Mouse (Mus musculus): ENCODE results near the gene Usp19. TPM values are rescaled to one million over a fixed set of nuclear protein-coding genes. Genes with fewer than 3 reads are reported as not detected.

The Usp19 gene
- polyA plus RNA-seq, 1 experiment from 2014 or later, result 55.9 TPM

DNA sequence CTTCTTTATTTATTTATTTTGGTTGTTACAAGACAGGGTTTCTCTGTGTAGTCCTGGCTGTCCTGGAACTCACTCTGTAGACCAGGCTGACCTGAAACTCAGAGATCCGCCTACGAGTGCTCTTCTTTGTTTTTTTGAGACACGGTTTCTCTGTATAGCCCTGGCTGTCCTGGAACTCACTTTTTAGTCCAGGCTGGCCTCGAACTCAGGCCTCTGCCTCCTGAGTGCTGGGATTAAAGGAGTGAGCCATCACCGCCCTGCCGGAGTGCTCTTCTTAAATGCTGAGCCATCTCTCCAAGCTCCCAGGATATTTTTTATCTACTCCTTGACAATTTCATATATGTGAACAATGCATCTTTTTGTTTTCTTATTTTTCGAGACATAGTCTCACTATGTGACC lies 16.5 kb downstream of the Usp19 start:
- H3K27me3 ChIP-seq (replicated peaks), result no peaks in the 10 kb centered on the region
- peaks cover 50% of the 10 kb centered on the region for H3K36me3 ChIP-seq
- H3K4me2 ChIP-seq, result peak overlapping the region; percentile 97
- H3K4me3 ChIP-seq, result peak overlapping the region; percentile 67
- 80% methylated on average over 7 of the region's 7 CpGs for whole genome bisulfite sequencing
- H3K27ac ChIP-seq (replicated peaks), result no peak overlapping the region
- no peak for ATAC-seq (ENCODE audit: extremely low read depth, insufficient number of reproducible peaks, low FRiP score, low TSS enrichment)
- peaks cover 17% of the 10 kb centered on the region for H3K4me1 ChIP-seq
- H3K9ac ChIP-seq, result no peak overlapping the region
- H3K9me3 ChIP-seq, result no peaks in the 10 kb centered on the region

DNA sequence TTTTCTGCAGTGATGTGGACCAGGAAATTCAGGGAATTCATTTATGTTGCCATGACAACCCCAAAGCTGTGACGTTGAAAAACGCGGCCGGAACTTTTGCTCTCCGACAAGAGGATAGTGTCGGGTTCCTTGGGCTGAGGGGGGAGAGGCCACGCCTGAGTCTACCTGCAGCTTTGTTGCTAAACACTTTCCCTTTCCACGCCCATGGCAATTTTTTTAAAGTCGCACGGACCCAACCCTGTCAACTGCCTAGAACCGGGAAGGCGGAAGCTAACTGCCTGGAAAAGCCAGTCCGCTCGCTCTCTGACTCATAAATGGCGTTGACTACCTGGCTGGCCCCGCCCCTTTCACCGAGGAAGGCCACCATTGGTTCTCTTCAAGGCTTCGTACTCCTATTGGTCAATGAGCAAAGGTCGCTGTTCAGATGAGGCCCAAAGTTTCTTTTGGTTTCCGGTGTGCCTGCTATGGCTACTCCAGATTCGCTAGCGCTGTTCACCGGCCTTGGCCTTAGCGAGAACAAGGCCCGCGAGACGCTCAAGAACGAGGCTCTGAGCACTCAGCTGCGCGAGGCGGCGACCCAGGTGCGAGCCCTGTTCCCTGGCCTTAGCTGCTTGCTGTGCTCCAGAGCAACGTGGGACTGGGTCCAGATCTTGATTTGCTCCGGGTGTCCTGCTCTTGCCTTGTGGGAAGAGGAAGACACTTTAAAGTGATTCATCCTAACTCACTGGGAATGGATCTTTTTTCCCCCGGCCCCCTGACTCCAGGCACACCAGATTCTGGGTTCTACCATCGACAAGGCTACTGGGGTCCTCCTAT lies 17.4 kb downstream of the Usp19 start, which contains the start of gene Qars:
Gene Qars, plus strand, starts transcription at position 88 of the 816 bp plus-strand sequence.
- Histone ChIP-seq H3K27ac (replicated peaks) (peak within 1 kb of the TSS; percentile 73), H3K9me3 (no peaks in the 10 kb centered on the region), H3K4me1 (peaks cover 17% of the 10 kb centered on the region), H3K36me3 (peaks cover 50% of the 10 kb centered on the region), H3K9ac (peak within 1 kb of the TSS; percentile 86), H3K27me3 (replicated peaks) (no peaks in the 10 kb centered on the region), H3K4me3 (peak within 1 kb of the TSS; percentile 67), H3K4me2 (peak within 1 kb of the TSS; percentile 97)
- ATAC-seq (ENCODE audit: extremely low read depth, insufficient number of reproducible peaks, low FRiP score, low TSS enrichment), result peak; percentile 87
- under 1% methylated on average over 37 of the region's 37 CpGs for WGBS

DNA sequence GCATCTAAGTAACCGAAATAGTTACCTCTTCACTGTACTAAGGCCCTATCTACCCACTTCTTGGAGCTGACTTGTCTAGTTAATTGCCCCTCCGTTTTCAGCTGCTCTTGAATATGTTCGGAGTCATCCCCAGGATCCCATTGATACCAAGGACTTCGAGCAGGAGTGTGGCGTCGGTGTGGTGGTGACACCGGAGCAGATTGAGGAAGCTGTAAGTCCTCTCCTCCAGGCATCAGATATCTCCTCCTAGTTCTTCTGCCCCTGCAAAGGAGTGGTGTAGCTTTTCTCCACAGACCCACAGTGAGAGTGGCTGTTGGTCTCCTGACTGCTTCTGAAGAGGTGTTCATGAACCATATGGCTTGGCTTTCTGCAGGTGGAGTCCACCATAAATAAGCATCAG lies 18.4 kb downstream of the Usp19 start:
- peak overlapping the region; percentile 97 for H3K4me2 ChIP-seq
- no peaks in the 10 kb centered on the region for H3K27me3 ChIP-seq (replicated peaks)
- ATAC-seq (ENCODE audit: extremely low read depth, insufficient number of reproducible peaks, low FRiP score, low TSS enrichment), result no peak
- H3K9me3 ChIP-seq, result no peaks in the 10 kb centered on the region
- 82% methylated on average over 7 of the region's 7 CpGs for WGBS
- H3K27ac ChIP-seq (replicated peaks), result peak overlapping the region; percentile 73; the same call in 1 of the 2 replicates
- H3K4me3 ChIP-seq, result peak overlapping the region; percentile 67
- H3K36me3 ChIP-seq, result peaks cover 50% of the 10 kb centered on the region
- peaks cover 17% of the 10 kb centered on the region for H3K4me1 ChIP-seq
- H3K9ac ChIP-seq, result peak overlapping the region; percentile 86

DNA sequence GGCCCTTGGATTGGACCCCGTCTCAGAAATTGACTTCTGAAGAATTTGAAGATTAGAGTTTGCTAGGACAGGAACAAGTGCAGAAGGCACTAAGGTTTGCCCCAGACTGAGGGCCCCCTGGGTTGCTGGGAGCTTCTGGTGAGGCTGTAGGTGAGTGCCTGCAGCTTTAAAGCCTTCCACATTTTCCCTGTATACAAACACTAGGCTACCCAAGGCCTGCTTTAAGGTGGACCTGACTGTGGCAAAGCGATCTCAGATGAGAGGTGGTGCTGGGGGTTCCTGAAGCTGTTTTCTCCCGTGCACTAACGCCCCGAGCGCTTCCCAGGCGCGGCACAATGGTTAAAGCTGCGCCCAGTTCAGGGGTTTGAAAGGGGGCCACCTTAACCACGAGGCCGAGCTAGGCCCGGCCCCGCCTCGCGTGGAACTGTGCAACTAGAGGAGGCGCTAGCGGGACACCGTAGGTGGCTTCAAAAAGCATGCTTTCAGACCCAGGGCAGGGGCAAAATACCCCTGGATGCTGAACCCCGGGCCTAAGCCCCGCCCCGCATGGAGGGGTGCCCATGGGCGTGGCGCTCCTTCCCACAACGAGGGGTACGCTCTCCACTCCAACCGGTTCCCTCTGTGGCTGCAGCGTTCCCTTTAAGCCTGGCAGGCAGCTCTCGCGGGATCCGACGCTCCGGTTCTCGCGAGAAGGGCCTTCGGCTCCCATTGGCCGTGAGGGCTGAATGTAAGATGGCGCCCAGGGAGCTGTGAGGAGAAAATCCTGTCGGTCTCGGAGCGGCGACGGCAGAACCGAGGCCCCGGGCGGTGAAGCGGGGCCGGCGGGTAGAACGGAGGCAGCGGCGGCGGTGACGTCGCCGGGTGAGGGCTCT lies 26.2 kb downstream of the Usp19 start, which contains the start of gene Qrich1:
Gene Qrich1, plus strand, starts transcription at position 427 of the 872 bp plus-strand sequence.
- H3K4me1 ChIP-seq, result peaks cover 29% of the 10 kb centered on the region
- peak; percentile 89 for ATAC-seq (ENCODE audit: extremely low read depth, insufficient number of reproducible peaks, low FRiP score, low TSS enrichment)
- no peaks in the 10 kb centered on the region for H3K27me3 ChIP-seq (replicated peaks)
- peak within 1 kb of the TSS; percentile 94 for H3K4me2 ChIP-seq
- H3K9ac ChIP-seq, result peak within 1 kb of the TSS; percentile 98
- WGBS, result under 1% methylated on average over 54 of the region's 55 CpGs
- peak within 1 kb of the TSS; percentile 99 for H3K27ac ChIP-seq (replicated peaks)
- H3K36me3 ChIP-seq, result peaks cover 61% of the 10 kb centered on the region
- H3K9me3 ChIP-seq, result no peaks in the 10 kb centered on the region
- H3K4me3 ChIP-seq, result peak within 1 kb of the TSS; percentile 98

DNA sequence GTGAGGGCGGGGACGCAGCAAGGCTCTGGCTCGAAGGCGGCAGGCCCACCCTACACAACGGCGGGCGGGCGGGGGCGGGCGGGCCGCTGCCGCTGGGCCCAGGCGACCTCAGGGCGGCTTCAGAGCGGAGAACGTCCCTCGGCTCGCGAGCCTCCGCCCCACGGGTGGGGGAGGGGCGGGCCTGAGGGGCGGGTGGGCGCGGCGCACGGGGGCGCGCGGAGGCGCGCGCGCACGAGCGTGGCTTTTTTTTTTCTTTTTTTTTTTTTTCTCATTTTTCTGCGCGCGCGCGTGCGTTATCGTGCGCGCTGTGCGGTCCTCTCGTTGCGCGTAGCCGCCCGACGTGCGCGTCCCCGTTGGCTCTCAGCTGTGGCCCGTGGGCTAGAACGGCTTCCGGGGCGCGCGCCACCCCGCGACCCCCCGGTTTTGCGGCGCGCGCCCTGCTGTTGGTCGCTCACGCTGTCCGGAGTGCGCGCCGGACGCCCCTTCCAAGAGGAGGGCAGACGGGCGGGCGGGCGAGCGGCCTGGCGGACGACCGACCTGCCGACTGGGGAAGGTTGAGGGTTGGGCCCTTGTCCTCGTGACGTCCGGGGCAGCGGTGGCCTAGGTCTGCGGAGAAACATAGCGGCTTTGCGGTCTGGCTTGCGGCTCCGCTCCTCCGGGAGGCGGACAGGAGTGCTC lies 27.0 kb downstream of the Usp19 start:
- peaks cover 54% of the 10 kb centered on the region for H3K36me3 ChIP-seq
- peak overlapping the region; percentile 94 for H3K4me2 ChIP-seq
- H3K4me3 ChIP-seq, result peak overlapping the region; percentile 98
- no peaks in the 10 kb centered on the region for H3K9me3 ChIP-seq
- H3K9ac ChIP-seq, result peak overlapping the region; percentile 98
- H3K4me1 ChIP-seq, result peaks cover 35% of the 10 kb centered on the region
- H3K27ac ChIP-seq (replicated peaks), result peak overlapping the region; percentile 99
- WGBS, result 0% methylated on average over 65 of the region's 95 CpGs
- no peaks in the 10 kb centered on the region for H3K27me3 ChIP-seq (replicated peaks)
- ATAC-seq (ENCODE audit: extremely low read depth, insufficient number of reproducible peaks, low FRiP score, low TSS enrichment), result peak; percentile 74

DNA sequence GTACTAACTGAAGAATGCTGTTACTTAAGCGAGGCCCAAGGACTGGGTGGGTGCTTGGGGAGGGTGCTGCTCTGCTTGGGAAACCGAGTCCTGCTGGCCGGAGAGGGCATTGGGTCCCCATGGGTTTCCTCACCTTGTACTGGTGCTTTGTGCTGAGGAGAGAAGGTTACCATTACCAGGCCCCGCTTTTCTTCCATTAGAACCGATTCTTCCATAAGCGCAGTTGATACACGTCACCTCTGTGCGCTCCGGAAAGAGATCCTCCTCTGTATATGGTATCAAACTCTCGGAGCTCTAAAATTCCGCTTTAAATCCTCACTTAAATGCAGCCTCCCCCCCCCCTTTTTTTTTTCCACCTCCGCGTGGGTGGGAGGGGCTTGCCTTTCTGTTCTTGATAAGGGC lies 27.5 kb downstream of the Usp19 start:
- Histone ChIP-seq H3K9me3 (no peaks in the 10 kb centered on the region), H3K27me3 (replicated peaks) (no peaks in the 10 kb centered on the region), H3K4me3 (peak overlapping the region; percentile 98), H3K9ac (peak overlapping the region; percentile 98), H3K4me2 (peak overlapping the region; percentile 94), H3K4me1 (peaks cover 35% of the 10 kb centered on the region), H3K27ac (replicated peaks) (peak overlapping the region; percentile 99), H3K36me3 (peaks cover 51% of the 10 kb centered on the region)
- ATAC-seq (ENCODE audit: extremely low read depth, insufficient number of reproducible peaks, low FRiP score, low TSS enrichment), result no peak
- WGBS, result under 1% methylated on average over 13 of the region's 13 CpGs

DNA sequence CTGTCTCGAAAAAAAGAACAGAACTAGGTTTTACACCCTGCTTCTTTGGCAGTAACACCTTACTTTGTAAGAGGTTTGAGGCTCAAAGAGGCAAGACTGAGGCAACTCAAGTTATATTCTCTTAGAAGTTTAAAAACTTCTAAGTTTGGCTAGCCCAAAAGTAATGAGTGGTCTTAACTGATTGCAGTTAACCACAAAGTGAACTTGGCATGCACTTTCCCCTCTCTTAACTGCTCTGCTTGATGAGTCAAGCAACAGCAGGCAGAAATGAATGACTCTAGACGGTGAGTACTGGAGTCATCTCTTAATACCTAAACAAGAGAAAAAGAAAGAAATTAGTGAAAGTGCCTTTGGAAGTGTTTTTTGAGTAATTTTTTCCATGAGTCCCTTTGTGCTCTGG lies 31.2 kb downstream of the Usp19 start:
- peaks cover 33% of the 10 kb centered on the region for H3K36me3 ChIP-seq
- peaks cover 31% of the 10 kb centered on the region for H3K4me1 ChIP-seq
- no peak overlapping the region for H3K9ac ChIP-seq
- no peak overlapping the region for H3K4me2 ChIP-seq
- no peaks in the 10 kb centered on the region for H3K9me3 ChIP-seq
- WGBS, result 70% methylated on average over 2 of the region's 2 CpGs
- no peak for ATAC-seq (ENCODE audit: extremely low read depth, insufficient number of reproducible peaks, low FRiP score, low TSS enrichment)
- no peak overlapping the region for H3K27ac ChIP-seq (replicated peaks)
- H3K27me3 ChIP-seq (replicated peaks), result no peaks in the 10 kb centered on the region
- H3K4me3 ChIP-seq, result no peak overlapping the region

DNA sequence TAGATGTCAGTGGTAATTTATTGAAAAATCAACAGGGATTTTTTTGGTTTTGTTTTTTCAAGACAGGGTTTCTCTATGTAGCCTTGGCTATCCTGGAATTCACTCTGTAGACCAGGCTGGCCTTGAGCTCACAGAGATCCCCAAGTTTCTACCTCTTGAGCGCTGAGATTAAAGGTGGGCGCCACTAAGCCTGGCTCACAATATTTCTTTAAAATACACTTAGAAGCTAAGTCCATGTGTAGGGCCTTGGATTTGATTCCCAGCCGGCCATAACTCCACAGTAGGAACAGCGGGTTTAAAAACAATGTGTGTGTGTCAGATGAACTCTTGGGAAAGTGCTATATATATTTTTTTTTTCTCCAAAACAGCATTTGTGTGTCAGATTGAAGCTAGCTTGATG lies 32.9 kb downstream of the Usp19 start:
- Histone ChIP-seq H3K4me2 (no peak overlapping the region), H3K36me3 (peaks cover 40% of the 10 kb centered on the region), H3K4me1 (peaks cover 31% of the 10 kb centered on the region), H3K9me3 (no peaks in the 10 kb centered on the region), H3K27ac (replicated peaks) (no peak overlapping the region), H3K4me3 (no peak overlapping the region), H3K27me3 (replicated peaks) (no peaks in the 10 kb centered on the region), H3K9ac (no peak overlapping the region)
- WGBS, result 97% methylated on average over 4 of the region's 4 CpGs
- no peak for ATAC-seq (ENCODE audit: extremely low read depth, insufficient number of reproducible peaks, low FRiP score, low TSS enrichment)

DNA sequence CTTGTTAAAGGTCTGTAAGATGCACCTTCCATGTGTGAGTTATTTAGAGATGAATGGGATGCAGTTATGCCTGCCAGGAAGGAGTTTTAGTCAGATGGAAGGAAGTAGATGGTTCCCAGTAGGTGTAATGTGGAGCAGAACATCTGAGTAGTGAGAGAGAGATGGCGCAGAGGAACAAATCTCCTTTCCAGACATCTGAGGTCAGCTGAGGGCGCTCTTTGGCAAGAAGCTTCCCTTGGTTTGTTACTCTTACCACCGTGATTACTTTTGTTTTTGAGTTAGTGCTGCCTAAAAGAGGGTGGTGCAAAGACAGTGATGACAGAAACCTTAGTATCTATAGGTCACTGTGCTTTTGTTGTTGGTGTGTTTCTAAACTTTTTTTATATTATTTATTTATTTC lies 35.0 kb downstream of the Usp19 start:
- H3K4me2 ChIP-seq, result no peak overlapping the region
- H3K27me3 ChIP-seq (replicated peaks), result no peaks in the 10 kb centered on the region
- no peak overlapping the region for H3K27ac ChIP-seq (replicated peaks)
- no peak for ATAC-seq (ENCODE audit: extremely low read depth, insufficient number of reproducible peaks, low FRiP score, low TSS enrichment)
- H3K9me3 ChIP-seq, result no peaks in the 10 kb centered on the region
- no peak overlapping the region for H3K4me3 ChIP-seq
- H3K4me1 ChIP-seq, result peaks cover 14% of the 10 kb centered on the region
- H3K9ac ChIP-seq, result no peak overlapping the region
- WGBS, result 69% methylated on average over 3 of the region's 3 CpGs
- H3K36me3 ChIP-seq, result peaks cover 45% of the 10 kb centered on the region

DNA sequence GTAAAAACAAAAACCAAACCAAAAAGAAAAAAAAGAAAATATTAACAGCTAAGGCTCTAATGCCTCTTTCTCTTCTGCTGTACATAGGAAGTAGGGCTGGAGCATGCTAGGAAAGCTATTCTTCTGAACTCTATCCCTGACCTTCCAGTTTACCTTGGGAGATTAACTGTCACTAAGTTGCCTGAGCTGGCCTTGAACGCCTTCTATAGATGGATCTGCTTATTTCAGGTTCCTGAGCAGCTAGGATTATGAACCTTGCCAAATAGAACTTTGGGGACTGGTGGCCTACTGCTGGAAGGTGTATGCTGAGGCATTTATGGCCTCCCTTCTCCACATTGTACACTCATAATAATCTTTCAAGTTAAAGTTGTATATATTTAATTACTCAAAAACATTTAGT lies 40.6 kb downstream of the Usp19 start:
- Histone ChIP-seq H3K27me3 (replicated peaks) (no peaks in the 10 kb centered on the region), H3K4me2 (no peak overlapping the region), H3K4me1 (no peaks in the 10 kb centered on the region), H3K4me3 (no peak overlapping the region), H3K9ac (no peak overlapping the region), H3K36me3 (peaks cover 83% of the 10 kb centered on the region), H3K27ac (replicated peaks) (no peak overlapping the region), H3K9me3 (no peaks in the 10 kb centered on the region)
- WGBS, result 84% methylated on average over 1 of the region's 1 CpGs
- no peak for ATAC-seq (ENCODE audit: extremely low read depth, insufficient number of reproducible peaks, low FRiP score, low TSS enrichment)

DNA sequence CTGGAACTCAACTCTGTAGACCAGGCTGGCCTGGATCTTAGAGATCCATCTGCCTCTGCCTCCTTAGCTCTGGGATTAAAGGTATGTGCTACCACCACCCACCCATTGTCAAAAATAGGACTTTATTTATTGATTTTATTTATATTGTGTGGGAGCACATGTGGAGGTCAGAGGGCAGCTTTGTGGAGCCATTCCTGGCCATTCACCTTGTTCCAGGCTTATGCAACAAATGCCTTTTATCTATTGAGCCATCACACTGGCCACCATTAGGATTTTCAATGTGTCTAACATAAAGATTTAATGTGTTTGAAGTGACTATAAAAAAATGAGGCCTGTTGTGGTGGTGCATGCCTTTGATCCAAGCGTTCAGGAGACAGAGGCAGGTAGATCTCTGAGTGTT lies 41.1 kb downstream of the Usp19 start:
- H3K9me3 ChIP-seq, result no peaks in the 10 kb centered on the region
- H3K9ac ChIP-seq, result no peak overlapping the region
- no peaks in the 10 kb centered on the region for H3K27me3 ChIP-seq (replicated peaks)
- ATAC-seq (ENCODE audit: extremely low read depth, insufficient number of reproducible peaks, low FRiP score, low TSS enrichment), result no peak
- H3K4me2 ChIP-seq, result no peak overlapping the region
- no peak overlapping the region for H3K27ac ChIP-seq (replicated peaks)
- peaks cover 88% of the 10 kb centered on the region for H3K36me3 ChIP-seq
- H3K4me3 ChIP-seq, result no peak overlapping the region
- 92% methylated on average over 1 of the region's 1 CpGs for WGBS
- H3K4me1 ChIP-seq, result no peaks in the 10 kb centered on the region
